Mouse (Mus musculus) neural tube, embryonic 13.5 days (tissue): ENCODE results near the gene Nfatc2. TPM values are rescaled to one million over a fixed set of nuclear protein-coding genes. Genes with fewer than 3 reads are reported as not detected.
A peak's percentile ranks its signal among the peaks of the same experiment; 100 is the strongest.

Experiments used
- ATAC-seq: fragments of 200-750 bp; cut with Nextera tagmentation; 2 replicates; pipeline ENCODE4 v1.8.0; 2017; ENCODE audit warnings: low read depth, mild to moderate bottlenecking, moderate TSS enrichment, moderate library complexity
- H3K27ac ChIP-seq: fragments of 300-500 bp; sonication (generic); replicated peaks from 2 replicates; pipeline ENCODE4 v1.5.1; 2015; ENCODE audit warnings: moderate library complexity, mild to moderate bottlenecking, inconsistent platforms
- H3K27me3 ChIP-seq: fragments of 300-500 bp; sonication (generic); 2 replicates; pipeline ENCODE4 v1.6.1; 2015; ENCODE audit warnings: mild to moderate bottlenecking, inconsistent platforms
- H3K36me3 ChIP-seq: fragments of 300-500 bp; sonication (generic); 2 replicates; pipeline ENCODE4 v1.6.1; 2015; ENCODE audit warnings: mild to moderate bottlenecking, inconsistent platforms
- H3K4me1 ChIP-seq: fragments of 300-500 bp; sonication (generic); replicated peaks from 2 replicates; pipeline ENCODE4 v1.6.1; 2015; ENCODE audit warnings: inconsistent platforms
- H3K4me2 ChIP-seq: fragments of 300-500 bp; sonication (generic); 2 replicates; pipeline ENCODE4 v1.6.1; 2015; ENCODE audit warnings: inconsistent platforms, mild to moderate bottlenecking, moderate library complexity
- H3K4me3 ChIP-seq: fragments of 300-500 bp; sonication (generic); 2 replicates; pipeline ENCODE4 v1.5.1; 2015; ENCODE audit warnings: mild to moderate bottlenecking, inconsistent platforms
- H3K9ac ChIP-seq: fragments of 300-500 bp; sonication (generic); 2 replicates; pipeline ENCODE4 v1.6.1; 2015; ENCODE audit warnings: moderate library complexity, mild to moderate bottlenecking, inconsistent platforms
- H3K9me3 ChIP-seq: fragments of 300-500 bp; sonication (generic); 2 replicates; pipeline ENCODE4 v1.6.1; 2016; ENCODE audit warnings: inconsistent platforms
- WGBS: fragments of 180-500 bp; shearing (Covaris S2); methylation state at CpG from one replicate; pipeline ENCODE4 v1.1.7; 2015; 5-methylcytosine and 5-hydroxymethylcytosine counted together
- polyA plus RNA-seq: library from polyadenylated mRNA; unstranded; fragments of >200 nt; fragmentation: Nextera tagmentation; extraction: Ambion mirVana; gene quantifications from 2 replicates; pipeline ENCODE4 v1.2.1, GENCODE M21; 2015

The Nfatc2 gene
- polyA plus RNA-seq, 1 experiment from 2014 or later, result 1.7 TPM

DNA sequence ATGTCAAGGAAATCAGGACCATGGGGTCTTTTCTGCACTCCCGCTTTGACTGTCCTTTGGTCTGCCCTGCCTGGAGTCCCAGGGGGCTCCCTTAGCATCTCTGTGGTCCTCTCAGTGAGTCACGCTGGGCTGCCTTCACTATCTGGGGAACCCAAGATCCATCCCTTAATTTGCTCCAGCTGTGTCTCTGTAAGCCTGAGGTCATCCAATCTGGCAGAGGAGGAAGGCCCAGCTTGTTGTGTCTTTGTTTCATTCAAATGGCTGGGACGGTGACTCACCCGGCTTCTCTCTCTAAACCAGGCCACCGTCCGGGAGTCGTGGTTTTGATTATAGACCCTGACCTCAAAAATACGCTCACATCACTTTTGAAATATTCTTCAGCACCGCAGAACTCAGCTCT lies 135.4 kb downstream of the Nfatc2 start:
- H3K27ac ChIP-seq, result no peak overlapping the region
- 55% methylated on average over 9 of the region's 9 CpGs for WGBS
- no peaks in the 10 kb centered on the region for H3K36me3 ChIP-seq
- no peak overlapping the region for H3K4me2 ChIP-seq
- no peak for ATAC-seq
- no peak overlapping the region for H3K9ac ChIP-seq
- H3K4me1 ChIP-seq, result no peaks in the 10 kb centered on the region; the same call in 1 of the 2 replicates
- no peak overlapping the region for H3K4me3 ChIP-seq
- H3K9me3 ChIP-seq, result no peaks in the 10 kb centered on the region
- peaks cover 3% of the 10 kb centered on the region for H3K27me3 ChIP-seq

DNA sequence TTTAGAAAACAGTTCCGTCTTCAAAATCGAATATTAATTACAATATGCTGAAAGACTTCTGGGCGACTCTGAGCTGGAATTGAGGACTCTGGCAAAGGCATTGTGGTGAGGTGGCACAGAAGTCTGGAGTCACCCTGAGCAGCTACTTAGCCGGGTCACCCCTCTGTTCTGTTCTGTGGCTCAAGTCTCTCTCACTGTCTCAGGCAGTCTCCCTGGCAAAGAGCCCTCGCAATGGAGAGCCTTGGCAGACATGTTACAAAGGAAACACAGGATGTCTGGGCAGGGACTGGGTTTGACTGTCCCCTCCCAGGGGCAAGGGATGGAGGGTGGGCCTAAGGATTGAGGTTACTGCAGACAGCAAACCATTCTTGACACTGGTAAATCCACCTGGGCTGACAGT lies 135.8 kb downstream of the Nfatc2 start:
- Histone ChIP-seq H3K9me3 (no peaks in the 10 kb centered on the region), H3K27me3 (no peaks in the 10 kb centered on the region), H3K4me3 (no peak overlapping the region), H3K27ac (no peak overlapping the region), H3K4me2 (no peak overlapping the region), H3K4me1 (no peaks in the 10 kb centered on the region; the same call in 1 of the 2 replicates), H3K9ac (no peak overlapping the region), H3K36me3 (no peaks in the 10 kb centered on the region)
- WGBS, result 80% methylated on average over 5 of the region's 5 CpGs
- no peak for ATAC-seq

DNA sequence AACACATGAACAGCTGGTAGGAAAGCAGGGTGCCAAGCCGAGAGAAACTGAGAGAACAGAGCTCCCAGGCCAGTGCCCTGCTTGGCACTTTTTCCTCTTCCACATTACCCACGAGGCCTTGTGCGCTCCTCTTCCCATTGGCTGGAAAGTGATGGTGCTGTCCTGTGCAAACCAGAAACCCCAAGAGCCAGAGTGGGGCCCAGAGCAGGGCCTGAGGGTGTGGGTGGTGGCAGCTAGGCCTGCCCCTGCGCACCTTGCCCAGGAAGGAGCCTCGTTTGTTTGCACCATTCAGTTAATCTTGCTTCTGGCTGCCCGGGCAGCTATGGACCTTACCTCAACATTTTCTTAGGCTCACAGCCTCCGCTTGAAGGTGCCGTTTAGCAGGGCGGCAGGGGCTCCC lies 139.6 kb downstream of the Nfatc2 start:
- 88% methylated on average over 9 of the region's 9 CpGs for WGBS
- Histone ChIP-seq H3K27ac (no peak overlapping the region), H3K36me3 (no peaks in the 10 kb centered on the region), H3K9me3 (no peaks in the 10 kb centered on the region), H3K9ac (no peak overlapping the region), H3K4me2 (no peak overlapping the region), H3K27me3 (no peaks in the 10 kb centered on the region), H3K4me3 (no peak overlapping the region), H3K4me1 (no peaks in the 10 kb centered on the region; the same call in 1 of the 2 replicates)
- ATAC-seq, result no peak

GRCm38 (mm10) chr2:168459627-168460026 lies 141.8 kb downstream of the Nfatc2 start:
- 64% methylated on average over 5 of the region's 5 CpGs for WGBS
- no peak overlapping the region for H3K9ac ChIP-seq
- H3K9me3 ChIP-seq, result no peaks in the 10 kb centered on the region
- no peak for ATAC-seq
- no peak overlapping the region for H3K4me2 ChIP-seq
- H3K36me3 ChIP-seq, result no peaks in the 10 kb centered on the region
- H3K27me3 ChIP-seq, result no peaks in the 10 kb centered on the region
- no peak overlapping the region for H3K4me3 ChIP-seq
- no peak overlapping the region for H3K27ac ChIP-seq
- H3K4me1 ChIP-seq, result no peaks in the 10 kb centered on the region; the same call in 1 of the 2 replicates

DNA sequence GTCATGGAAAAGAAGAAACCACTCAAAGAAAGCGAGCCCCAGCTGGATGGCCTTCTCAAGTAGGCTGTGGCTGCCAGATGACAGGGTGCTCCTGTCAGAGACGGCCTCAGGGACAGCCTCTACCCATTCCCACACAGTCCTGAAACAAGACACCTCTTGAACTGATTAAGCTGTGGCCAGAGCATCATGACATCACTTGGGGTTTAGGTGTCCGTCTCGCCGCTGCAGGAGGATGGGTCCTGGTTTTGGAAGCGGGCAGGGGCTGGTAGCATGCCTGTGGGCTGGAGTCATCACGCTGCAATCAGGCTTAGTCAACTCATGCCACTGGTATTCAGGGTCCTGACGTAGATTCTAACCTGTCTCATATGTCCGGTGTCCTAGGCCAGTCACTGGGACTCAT lies 142.9 kb downstream of the Nfatc2 start:
- Histone ChIP-seq H3K9me3 (no peaks in the 10 kb centered on the region), H3K9ac (no peak overlapping the region), H3K27ac (no peak overlapping the region), H3K4me1 (no peaks in the 10 kb centered on the region; the same call in 1 of the 2 replicates), H3K4me2 (no peak overlapping the region), H3K27me3 (no peaks in the 10 kb centered on the region), H3K36me3 (no peaks in the 10 kb centered on the region), H3K4me3 (no peak overlapping the region)
- ATAC-seq, result no peak
- WGBS, result 86% methylated on average over 9 of the region's 9 CpGs

DNA sequence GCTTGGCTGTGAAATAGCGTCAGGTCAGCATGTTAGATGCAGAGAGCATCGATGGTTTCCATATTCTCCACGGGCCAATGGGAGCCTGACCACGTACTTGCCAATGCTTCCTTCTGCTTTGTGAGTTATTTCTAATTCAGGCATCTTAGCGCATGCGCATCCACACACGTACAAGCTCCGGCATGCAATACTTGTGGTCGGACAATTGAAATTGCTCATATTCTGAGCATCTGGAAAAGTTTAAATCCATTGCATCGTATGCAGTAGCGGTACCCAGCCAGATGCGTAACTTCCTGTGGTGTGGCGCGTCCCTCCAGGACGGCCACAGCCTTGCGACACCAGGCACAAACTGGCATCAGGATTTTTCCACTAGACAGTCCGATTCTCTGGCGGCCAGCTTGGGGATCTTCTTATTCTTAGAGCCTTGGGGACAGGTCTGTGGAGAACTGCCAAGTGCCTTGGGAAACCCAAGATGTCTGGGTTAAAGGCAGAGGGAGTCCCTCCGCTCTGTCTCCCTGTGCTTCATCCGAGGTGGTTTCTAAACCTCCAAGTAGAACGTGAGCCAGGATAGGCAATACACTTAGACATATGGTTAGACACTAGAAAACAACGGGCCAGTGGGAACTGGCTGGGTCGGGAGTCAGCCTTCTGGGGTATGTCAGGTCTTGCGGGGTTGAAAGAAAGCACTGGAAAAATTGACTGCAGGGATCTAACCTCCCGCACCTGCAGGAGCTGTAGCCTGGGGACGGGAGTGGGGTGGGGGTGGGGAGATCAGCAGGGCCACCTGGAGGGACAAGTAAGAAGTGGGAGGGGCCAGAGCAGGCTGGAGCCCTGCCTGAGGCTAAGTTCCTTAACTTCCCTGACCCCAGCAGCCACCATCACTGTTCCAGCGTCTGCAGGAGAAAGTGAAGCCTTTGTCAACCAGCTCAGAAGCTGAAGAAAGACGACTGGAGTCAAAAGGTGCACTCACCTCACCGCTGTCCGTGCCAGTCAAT lies 149.4 kb downstream of the Nfatc2 start:
- Histone ChIP-seq H3K27me3 (0 out of 2 replicates have a peak, but pooled peaks cover 5% of the 10 kb centered on the region), H3K4me1 (peaks cover 11% of the 10 kb centered on the region), H3K4me2 (no peak overlapping the region), H3K36me3 (no peaks in the 10 kb centered on the region), H3K9ac (no peak overlapping the region), H3K9me3 (no peaks in the 10 kb centered on the region), H3K4me3 (no peak overlapping the region), H3K27ac (no peak overlapping the region)
- 65% methylated on average over 30 of the region's 30 CpGs for WGBS
- ATAC-seq, result no peak

GRCm38 (mm10) chr2:168450977-168451376 lies 150.5 kb downstream of the Nfatc2 start:
- WGBS, result 14% methylated on average over 3 of the region's 3 CpGs
- Histone ChIP-seq H3K9me3 (no peaks in the 10 kb centered on the region), H3K27me3 (0 out of 2 replicates have a peak, but pooled peaks cover 5% of the 10 kb centered on the region), H3K4me1 (peaks cover 11% of the 10 kb centered on the region), H3K36me3 (no peaks in the 10 kb centered on the region), H3K27ac (no peak overlapping the region), H3K4me2 (no peak overlapping the region), H3K9ac (no peak overlapping the region), H3K4me3 (no peak overlapping the region)
- ATAC-seq, result no peak

GRCm38 (mm10) chr2:168448054-168448453 lies 153.4 kb downstream of the Nfatc2 start:
- H3K36me3 ChIP-seq, result no peaks in the 10 kb centered on the region
- no peak overlapping the region for H3K27ac ChIP-seq
- H3K4me2 ChIP-seq, result no peak overlapping the region
- no peaks in the 10 kb centered on the region for H3K9me3 ChIP-seq
- peaks cover 11% of the 10 kb centered on the region; the same call in 1 of the 2 replicates for H3K27me3 ChIP-seq
- no peak overlapping the region for H3K9ac ChIP-seq
- peaks cover 18% of the 10 kb centered on the region for H3K4me1 ChIP-seq
- H3K4me3 ChIP-seq, result no peak overlapping the region
- 64% methylated on average over 5 of the region's 5 CpGs for WGBS
- ATAC-seq, result no peak

DNA sequence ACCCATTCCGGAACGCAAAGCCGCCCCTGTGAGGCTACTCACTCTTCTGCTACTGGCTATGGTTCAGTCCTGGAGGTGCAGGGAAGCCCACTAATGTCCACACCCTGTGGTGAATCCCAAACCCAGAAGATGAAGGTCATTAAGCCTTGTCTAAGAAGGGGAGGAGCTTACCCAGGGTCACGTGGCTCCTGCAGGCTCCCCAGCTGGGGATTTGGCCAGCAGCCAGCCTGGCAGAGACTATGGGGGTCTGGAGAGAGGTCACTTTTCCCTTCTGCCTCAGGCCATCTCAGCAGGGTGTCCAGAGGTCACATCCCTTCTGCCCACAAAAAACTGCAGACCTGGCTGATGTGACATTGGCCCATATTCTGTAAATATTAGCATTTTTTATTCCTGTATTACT lies 153.9 kb downstream of the Nfatc2 start:
- H3K9ac ChIP-seq, result no peak overlapping the region

GRCm38 (mm10) chr2:168445211-168445810 lies 156.1 kb downstream of the Nfatc2 start:
- H3K27ac ChIP-seq, result no peak overlapping the region
- peaks cover 2% of the 10 kb centered on the region; the same call in 1 of the 2 replicates for H3K9me3 ChIP-seq
- H3K4me2 ChIP-seq, result no peak overlapping the region
- no peaks in the 10 kb centered on the region for H3K36me3 ChIP-seq
- peaks cover 11% of the 10 kb centered on the region; the same call in 1 of the 2 replicates for H3K27me3 ChIP-seq
- no peak overlapping the region for H3K4me3 ChIP-seq
- no peak overlapping the region for H3K9ac ChIP-seq
- ATAC-seq, result peak; percentile 71
- WGBS, result 34% methylated on average over 10 of the region's 10 CpGs
- peaks cover 18% of the 10 kb centered on the region for H3K4me1 ChIP-seq

More for the DNA sequence above, 153.9 kb downstream of the Nfatc2 start:
- Histone ChIP-seq H3K36me3 (no peaks in the 10 kb centered on the region), H3K4me1 (peaks cover 18% of the 10 kb centered on the region), H3K27me3 (peaks cover 11% of the 10 kb centered on the region; the same call in 1 of the 2 replicates), H3K4me2 (no peak overlapping the region), H3K9me3 (no peaks in the 10 kb centered on the region), H3K4me3 (no peak overlapping the region), H3K27ac (no peak overlapping the region)
- 23% methylated on average over 4 of the region's 4 CpGs for WGBS
- no peak for ATAC-seq

- Histone ChIP-seq H3K4me3 (no peak overlapping the region), H3K27ac (no peak overlapping the region), H3K4me2 (no peak overlapping the region), H3K4me1 (peaks cover 22% of the 10 kb centered on the region), H3K9ac (no peak overlapping the region), H3K36me3 (no peaks in the 10 kb centered on the region), H3K9me3 (peaks cover 4% of the 10 kb centered on the region; the same call in 1 of the 2 replicates), H3K27me3 (peaks cover 5% of the 10 kb centered on the region; the same call in 1 of the 2 replicates)
- 12% methylated on average over 8 of the region's 8 CpGs for WGBS
- no peak for ATAC-seq
These were observed 157.3 kb downstream of the Nfatc2 start for GRCm38 (mm10) chr2:168444126-168444525.

GRCm38 (mm10) chr2:168441494-168441893 lies 160.0 kb downstream of the Nfatc2 start:
- no peak overlapping the region for H3K4me3 ChIP-seq
- 91% methylated on average over 12 of the region's 12 CpGs for WGBS
- peaks cover 18% of the 10 kb centered on the region for H3K4me1 ChIP-seq
- H3K9ac ChIP-seq, result no peak overlapping the region
- no peak for ATAC-seq
- no peaks in the 10 kb centered on the region for H3K36me3 ChIP-seq
- H3K9me3 ChIP-seq, result peaks cover 4% of the 10 kb centered on the region; the same call in 1 of the 2 replicates
- no peak overlapping the region for H3K27ac ChIP-seq
- peaks cover 5% of the 10 kb centered on the region; the same call in 1 of the 2 replicates for H3K27me3 ChIP-seq
- H3K4me2 ChIP-seq, result no peak overlapping the region
